In the genomic region with DNA sequence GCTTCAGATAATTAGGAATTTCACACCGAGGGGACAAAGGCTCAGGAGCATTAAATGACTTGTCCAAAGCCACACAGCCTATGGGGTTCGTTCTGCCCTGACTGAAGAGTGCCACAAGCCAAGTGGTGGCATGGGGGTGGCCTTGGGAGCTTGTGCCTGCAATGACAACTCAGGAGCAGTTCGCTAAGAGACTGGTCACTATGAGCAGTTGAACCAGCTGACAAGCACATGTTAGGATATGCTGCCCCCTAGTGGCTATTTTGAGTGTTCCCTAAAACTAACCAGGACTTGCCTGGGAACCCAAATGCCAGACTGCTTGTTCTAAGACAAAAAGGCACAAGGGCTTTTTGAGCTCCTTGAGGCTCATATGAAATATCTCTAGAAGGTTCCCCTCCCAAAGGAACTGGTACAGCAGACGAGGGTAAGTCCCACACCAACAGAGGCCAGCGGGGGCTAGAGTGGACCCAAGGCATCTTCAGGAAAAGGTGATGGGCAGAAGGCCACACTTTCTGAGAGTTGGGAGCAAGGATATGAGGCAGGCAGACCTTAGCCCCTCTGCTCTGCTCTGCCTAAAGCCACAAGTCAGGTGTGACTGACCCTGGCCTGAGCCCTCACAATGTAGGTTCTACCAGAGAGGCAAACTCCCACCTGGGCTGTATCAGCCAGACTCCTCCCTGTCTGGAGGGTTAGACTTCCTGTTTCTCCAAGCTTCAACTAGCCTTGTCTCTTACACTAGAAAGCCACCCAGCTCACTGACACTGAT, we compare ENCODE assay signal across 9 mouse cellular contexts. TPM values are rescaled to one million over a fixed set of nuclear protein-coding genes. Genes with fewer than 3 reads are reported as not detected.
DNase-seq lines count a peak whose midpoint lies in the region; ATAC-seq and TF ChIP-seq lines count a peak whose summit lies in the region.
"Had no signal": no experiment of that assay in that cellular context is flagged by ENCODE, and none has a peak within 500 bp of the region (broad histone marks: within the 10 kb centered on the region; RNA-seq: fewer than 3 reads in every experiment).

No protein-coding gene starts in this region.

- dilution Hi-C loops in CH12.LX (cut with MboI; ENCODE audit: extremely low pct_ligation_motif_present, extremely low pct_unique_long_range_greater_than_20kb, low sequenced_read_pairs) = no loop called here

- TF ChIP-seq POLR2A in CH12.LX (IDR thresholded peaks at IDR 0.05; ENCODE audit: low read depth, low read length) = no peak
- no peak for TF ChIP-seq POLR2A in kidney, adult 2 months (IDR thresholded peaks at IDR 0.05; ENCODE audit: low read depth, low read length)

- TF ChIP-seq CTCF in CH12.LX (conservative IDR thresholded peaks at IDR 0.05 in 1 of 2, IDR thresholded peaks at IDR 0.05 in 1 of 2; ENCODE audit: low read depth in 2 of 2, low read length in 2 of 2) = peak; percentile 94 to 99
- peak; percentile 78 for TF ChIP-seq CTCF in kidney, adult 2 months (conservative IDR thresholded peaks at IDR 0.05; ENCODE audit: insufficient read depth, insufficient read length, low read depth, low read length)

- TF ChIP-seq RAD21 in CH12.LX (IDR thresholded peaks at IDR 0.05; ENCODE audit: low read depth, low read length) = no peak; the same call in none of the 2 replicates

- H3K27ac ChIP-seq in CH12.LX (ENCODE audit: insufficient read depth, low read depth) = no peak overlapping the region
- no peak overlapping the region for H3K27ac ChIP-seq in kidney, adult 2 months (ENCODE audit: insufficient read depth, low read depth, low read length)
- no peak overlapping the region for H3K27ac ChIP-seq in lung, embryonic 16.5 days (ENCODE audit: low read length)

- H3K27me3 ChIP-seq in CH12.LX (replicated peaks) = peaks cover 10% of the 10 kb centered on the region
- no peaks in the 10 kb centered on the region for H3K27me3 ChIP-seq in kidney, adult 2 months (replicated peaks; ENCODE audit: control insufficient read depth, insufficient read depth, low read length)
- no peaks in the 10 kb centered on the region for H3K27me3 ChIP-seq in lung, embryonic 16.5 days (ENCODE audit: control insufficient read depth, insufficient read depth, low read depth, low read length)

- peak; percentile 50; the same call in 1 of the 2 replicates for ATAC-seq in erythroid progenitor cell, adult 5-6 weeks (replicated peaks; ENCODE audit: low FRiP score, poor library complexity, severe bottlenecking)
- 0 out of 2 replicates have a peak, but pooled peaks have one; percentile 20 for ATAC-seq in lung, embryonic 16.5 days (ENCODE audit: low read depth)

- H3K36me3 ChIP-seq in CH12.LX (replicated peaks in 1 of 2; ENCODE audit: control insufficient read depth in 1 of 2, insufficient read depth in 1 of 2, low read length in 1 of 2) = no peaks in the 10 kb centered on the region
- no peaks in the 10 kb centered on the region for H3K36me3 ChIP-seq in kidney, adult 2 months (ENCODE audit: control insufficient read depth, insufficient read depth, low read length)
- H3K36me3 ChIP-seq in lung, embryonic 16.5 days (ENCODE audit: control insufficient read depth, insufficient read depth, low read length) = no peaks in the 10 kb centered on the region

- H3K9ac ChIP-seq in CH12.LX (ENCODE audit: insufficient read depth, low read depth) = no peak overlapping the region
- no peak overlapping the region for H3K9ac ChIP-seq in lung, embryonic 16.5 days (ENCODE audit: low read length)

- no peaks in the 10 kb centered on the region for H3K79me2 ChIP-seq in CH12.LX (replicated peaks; ENCODE audit: control insufficient read depth, extremely low read depth, insufficient read depth, poor library complexity, severe bottlenecking)

- H3K4me2 ChIP-seq in CH12.LX (ENCODE audit: insufficient read depth, low read depth, poor library complexity, severe bottlenecking) = no peak overlapping the region
- H3K4me2 ChIP-seq in lung, embryonic 16.5 days (ENCODE audit: low read depth, low read length) = no peak overlapping the region

- no peak for TF ChIP-seq EP300 in CH12.LX (IDR thresholded peaks at IDR 0.05; ENCODE audit: low read length)

- no peak overlapping the region for H3K4me3 ChIP-seq in CH12.LX (replicated peaks in 1 of 3; ENCODE audit: low read depth in 2 of 3, low read length in 2 of 3, poor library complexity in 1 of 3)
- no peak overlapping the region for H3K4me3 ChIP-seq in kidney, adult 2 months (ENCODE audit: insufficient read depth, low read depth, low read length)
- no peak overlapping the region for H3K4me3 ChIP-seq in lung, embryonic 16.5 days (ENCODE audit: low read length)

- 32% methylated on average over 5 of the region's 5 CpGs for WGBS in kidney, adult 2 months
- WGBS in lung, embryonic 16.5 days = 29% methylated on average over 5 of the region's 5 CpGs

- peaks cover 15% of the 10 kb centered on the region for H3K9me3 ChIP-seq in CH12.LX (replicated peaks; ENCODE audit: low read length)
- no peaks in the 10 kb centered on the region for H3K9me3 ChIP-seq in lung, embryonic 16.5 days (ENCODE audit: control insufficient read depth, low read length)

- DNase-seq in 416B (ENCODE audit: low read depth) = peak; percentile 86
- peak; percentile 90 for DNase-seq in CH12.LX (ENCODE audit: extremely low read depth)
- peak; percentile 54 for DNase-seq in c-Kit-negative CD71-positive TER-119-positive erythroid progenitor cells, embryonic 14.5 days (ENCODE audit: low read depth, low spot score)
- peak; percentile 82 for DNase-seq in kidney, adult 2 months
- DNase-seq in right cerebral cortex, adult 18-20 months = peak; percentile 72
- DNase-seq in ovary, postnatal 36 days (ENCODE audit: low spot score) = no peak

- in situ Hi-C loops in CH12.LX (cut with MboI; ENCODE audit: low pct_ligation_motif_present, low pct_unique_long_range_greater_than_20kb, low sequenced_read_pairs) = no loop called here

- peaks cover 0 to 11% of the 10 kb centered on the region in 2 experiments; a peak in 2 of 4 replicates for H3K4me1 ChIP-seq in CH12.LX (ENCODE audit: control insufficient read depth in 1 of 2, insufficient read depth in 2 of 2)
- H3K4me1 ChIP-seq in kidney, adult 2 months (ENCODE audit: control insufficient read depth, insufficient read depth, low read length) = no peaks in the 10 kb centered on the region
- H3K4me1 ChIP-seq in lung, embryonic 16.5 days (replicated peaks; ENCODE audit: control insufficient read depth, insufficient read depth, low read length) = no peaks in the 10 kb centered on the region

TF ChIP-seq in CH12.LX, 34 proteins besides CTCF, POLR2A, EP300 and RAD21 (continues in another document):
- TF ChIP-seq MAFK (IDR thresholded peaks at IDR 0.05; ENCODE audit: insufficient replicate concordance, low read length) = no peak
- no peak for TF ChIP-seq TBP (conservative IDR thresholded peaks at IDR 0.05; ENCODE audit: low read depth, low read length)
- no peak for TF ChIP-seq CHD1 (IDR thresholded peaks at IDR 0.05; ENCODE audit: low read depth, low read length)
- TF ChIP-seq BHLHE40 (IDR thresholded peaks at IDR 0.05; ENCODE audit: low read depth, low read length) = no peak
- no peak for TF ChIP-seq IRF4 (IDR thresholded peaks at IDR 0.05; ENCODE audit: low read depth, low read length)
- TF ChIP-seq ELF1 (IDR thresholded peaks at IDR 0.05; ENCODE audit: low read depth, low read length) = no peak
- no peak for TF ChIP-seq UBTF (IDR thresholded peaks at IDR 0.05; ENCODE audit: low read depth, low read length)
- no peak for TF ChIP-seq ZNF384 (IDR thresholded peaks at IDR 0.05; ENCODE audit: low read depth, low read length)
- no peak for TF ChIP-seq SIN3A (IDR thresholded peaks at IDR 0.05; ENCODE audit: low read length)

RNA-seq across cellular contexts. Expression of gene Mtfp1, which starts 11.7 kb away (rescaled TPM):
- 30.0 and 41.0 TPM in 2 replicates for total RNA-seq in CH12.LX (2012; rRNA removed)
- 22.1 and 22.3 TPM in 2 replicates for total RNA-seq in CH12.LX (2014; rRNA removed)
- 27.0 and 27.7 TPM in 2 replicates for polyA plus RNA-seq in CH12.LX (2012; ENCODE audit: insufficient read length, low read depth)
- total RNA-seq in erythroid progenitor cell, adult 5-6 weeks (2015; ENCODE audit: low replicate concordance) = 4.0 and 10.1 TPM in 2 replicates
- total RNA-seq in erythroid progenitor cell, adult 5-6 weeks (2017; ENCODE audit: low replicate concordance) = 2.8 and 8.0 TPM in 2 replicates
- polyA plus RNA-seq in kidney, adult 2 months (2012; rRNA removed) = 30.1 and 31.2 TPM in 2 replicates
- 9.5 and 9.6 TPM in 2 replicates for polyA plus RNA-seq in lung, embryonic 16.5 days (2015; fragmentation: Nextera tagmentation; extraction: Ambion mirVana)

RNA-seq across cellular contexts. Expression of gene Sec14l3, which starts 18.9 kb away (rescaled TPM):
- total RNA-seq in CH12.LX (2012; rRNA removed) = 0.21 TPM in 1 of 2 replicates, not detected in the other
- total RNA-seq in CH12.LX (2014; rRNA removed) = not detected in 2 replicates
- polyA plus RNA-seq in CH12.LX (2012; ENCODE audit: insufficient read length, low read depth) = not detected in 2 replicates
- not detected in 2 replicates for total RNA-seq in erythroid progenitor cell, adult 5-6 weeks (2015; ENCODE audit: low replicate concordance)
- not detected in 2 replicates for total RNA-seq in erythroid progenitor cell, adult 5-6 weeks (2017; ENCODE audit: low replicate concordance)
- 8.8 and 11.7 TPM in 2 replicates for polyA plus RNA-seq in kidney, adult 2 months (2012; rRNA removed)
- 41.5 and 63.9 TPM in 2 replicates for polyA plus RNA-seq in lung, embryonic 16.5 days (2015; fragmentation: Nextera tagmentation; extraction: Ambion mirVana)
- polyA plus RNA-seq: large intestine, adult 2 months had no signal

RNA-seq across cellular contexts. Expression of gene Sec14l2, which starts 39.7 kb away (rescaled TPM):
- total RNA-seq in CH12.LX (2012; rRNA removed) (21.5 and 26.1 TPM in 2 replicates), CH12.LX (2014; rRNA removed) (21.9 and 24.2 TPM in 2 replicates)
- polyA plus RNA-seq in CH12.LX (2012; ENCODE audit: insufficient read length, low read depth) = 16.7 and 19.0 TPM in 2 replicates
- total RNA-seq in erythroid progenitor cell, adult 5-6 weeks (2015; ENCODE audit: low replicate concordance) = 13.0 and 17.6 TPM in 2 replicates
- 41.5 and 46.1 TPM in 2 replicates for total RNA-seq in erythroid progenitor cell, adult 5-6 weeks (2017; ENCODE audit: low replicate concordance)
- 1.5 and 1.8 TPM in 2 replicates for polyA plus RNA-seq in kidney, adult 2 months (2012; rRNA removed)
- 2.9 and 3.3 TPM in 2 replicates for polyA plus RNA-seq in lung, embryonic 16.5 days (2015; fragmentation: Nextera tagmentation; extraction: Ambion mirVana)

RNA-seq across cellular contexts. Expression of gene Rnf215, which starts 51.5 kb away (rescaled TPM):
- total RNA-seq in CH12.LX (2012; rRNA removed) (24.8 and 25.0 TPM in 2 replicates), CH12.LX (2014; rRNA removed) (14.9 and 18.2 TPM in 2 replicates)
- 22.5 and 24.3 TPM in 2 replicates for polyA plus RNA-seq in CH12.LX (2012; ENCODE audit: insufficient read length, low read depth)
- 2.9 and 6.3 TPM in 2 replicates for total RNA-seq in erythroid progenitor cell, adult 5-6 weeks (2015; ENCODE audit: low replicate concordance)
- total RNA-seq in erythroid progenitor cell, adult 5-6 weeks (2017; ENCODE audit: low replicate concordance) = 15.9 and 34.0 TPM in 2 replicates
- polyA plus RNA-seq in kidney, adult 2 months (2012; rRNA removed) = 25.2 and 26.7 TPM in 2 replicates
- 33.6 and 35.7 TPM in 2 replicates for polyA plus RNA-seq in lung, embryonic 16.5 days (2015; fragmentation: Nextera tagmentation; extraction: Ambion mirVana)

RNA-seq across cellular contexts. Expression of gene Sec14l4, which starts 52.2 kb away (rescaled TPM):
- total RNA-seq in CH12.LX (2012; rRNA removed) (0.47 and 0.55 TPM in 2 replicates), CH12.LX (2014; rRNA removed) (0.42 and 0.46 TPM in 2 replicates)
- polyA plus RNA-seq in CH12.LX (2012; ENCODE audit: insufficient read length, low read depth) = 2.2 and 3.5 TPM in 2 replicates
- total RNA-seq in erythroid progenitor cell, adult 5-6 weeks (2015; ENCODE audit: low replicate concordance) = not detected in 2 replicates
- not detected in 2 replicates for total RNA-seq in erythroid progenitor cell, adult 5-6 weeks (2017; ENCODE audit: low replicate concordance)
- 0.36 and 0.39 TPM in 2 replicates for polyA plus RNA-seq in kidney, adult 2 months (2012; rRNA removed)
- 24.1 and 29.7 TPM in 2 replicates for polyA plus RNA-seq in lung, embryonic 16.5 days (2015; fragmentation: Nextera tagmentation; extraction: Ambion mirVana)
